Mouse (Mus musculus) left cerebral cortex, adult 8-10 months (tissue): ENCODE measurements around the gene Gm42715. TPM values are rescaled to one million over a fixed set of nuclear protein-coding genes. Genes with fewer than 3 reads are reported as not detected.
"Not testable (repeated sequence)": the region's sequence is repeated elsewhere in the genome, so short reads cannot be mapped to it uniquely, and the experiment has no call there.

Experiments used
- DNase-seq, 2 experiments: peaks; one replicate each; pipeline ENCODE4 v3.0.0; 2022; ENCODE audit warnings: low spot score in 2 of 2
- total RNA-seq, 4 experiments: library from RNA; stranded (reverse); gene quantifications; 2 replicates each; pipeline ENCODE4 v1.2.4; 2022

Gm42715 gene
- total RNA-seq, 4 experiments from 2014 or later: 11.1 to 12.3 (median 11.5) TPM

DNA sequence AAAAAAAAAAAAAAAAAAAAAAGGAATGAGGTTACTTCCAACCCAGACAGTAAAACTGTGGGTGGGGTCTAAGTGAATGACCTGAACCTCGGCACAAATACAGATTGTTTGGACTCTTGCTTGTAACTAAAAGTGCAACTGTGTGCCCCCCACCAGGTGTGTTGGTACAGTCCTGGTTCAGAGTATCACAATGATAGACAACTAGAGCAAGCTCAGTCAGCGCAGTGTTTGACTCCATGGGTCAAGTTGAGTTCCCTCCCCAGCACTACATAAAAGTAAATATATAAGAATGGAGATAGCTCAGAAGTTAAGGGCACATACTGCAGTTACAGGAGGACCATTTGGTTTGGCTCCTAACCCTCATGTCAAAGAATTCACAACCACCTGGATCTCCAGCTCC lies 22.0 kb upstream of the Gm42715 start:
- DNase-seq: no peak

DNA sequence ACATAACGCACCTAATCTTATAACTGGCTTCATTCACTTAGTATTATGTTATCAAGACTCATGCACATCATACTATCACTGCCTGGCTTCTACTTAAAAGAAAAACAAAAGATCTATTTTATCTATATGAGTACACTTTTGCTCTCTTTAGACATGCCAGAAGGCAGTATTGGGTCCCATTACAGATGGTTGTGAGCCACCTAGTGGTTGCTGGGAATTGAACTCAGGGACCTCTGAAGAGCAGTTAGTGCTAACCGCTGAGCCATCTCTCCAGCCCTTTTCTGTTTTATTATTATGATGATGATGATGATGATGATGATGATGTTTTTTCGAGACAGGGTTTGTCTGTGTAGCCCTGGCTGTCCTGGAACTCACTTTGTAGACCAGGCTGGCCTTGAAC lies 21.0 kb upstream of the Gm42715 start:
- DNase-seq: no peak

DNA sequence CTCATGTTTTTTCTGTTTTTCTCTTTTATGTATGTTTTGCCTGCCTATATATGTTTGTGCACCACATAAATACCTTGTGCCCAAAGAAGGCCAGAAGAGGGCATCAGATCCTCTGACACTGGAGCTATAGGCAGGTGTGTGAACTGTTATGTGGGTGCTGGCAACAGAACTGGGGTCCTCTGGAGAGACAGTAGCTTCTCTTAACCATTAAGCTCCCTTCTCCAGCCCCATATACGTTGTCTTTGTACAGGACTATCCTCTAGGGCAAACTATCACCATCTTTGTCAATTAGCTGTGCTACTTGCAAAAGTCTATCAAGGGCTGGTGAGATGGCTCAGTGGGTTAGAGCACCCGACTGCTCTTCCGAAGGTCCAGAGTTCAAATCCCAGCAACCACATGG lies 11.1 kb upstream of the Gm42715 start:
- no peak for DNase-seq

DNA sequence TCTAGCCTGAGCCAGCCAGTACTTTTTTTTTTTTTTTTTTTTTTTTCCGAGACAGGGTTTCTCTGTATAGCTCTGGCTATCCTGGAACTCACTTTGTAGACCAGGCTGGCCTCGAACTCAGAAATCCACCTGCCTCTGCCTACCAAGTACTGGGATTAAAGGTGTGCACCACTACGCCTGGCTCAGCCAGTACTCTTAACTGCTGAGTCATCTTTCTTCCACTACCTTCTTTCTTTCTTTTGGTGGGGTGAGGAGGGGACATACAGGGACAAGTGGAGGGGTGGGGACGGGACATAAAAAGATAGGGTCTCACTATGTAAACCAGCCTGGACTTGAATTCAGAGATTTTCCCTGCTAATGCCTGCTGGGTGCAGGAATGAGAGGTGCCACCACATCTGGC lies 9.6 kb upstream of the Gm42715 start:
- not testable (repeated sequence) for DNase-seq

DNA sequence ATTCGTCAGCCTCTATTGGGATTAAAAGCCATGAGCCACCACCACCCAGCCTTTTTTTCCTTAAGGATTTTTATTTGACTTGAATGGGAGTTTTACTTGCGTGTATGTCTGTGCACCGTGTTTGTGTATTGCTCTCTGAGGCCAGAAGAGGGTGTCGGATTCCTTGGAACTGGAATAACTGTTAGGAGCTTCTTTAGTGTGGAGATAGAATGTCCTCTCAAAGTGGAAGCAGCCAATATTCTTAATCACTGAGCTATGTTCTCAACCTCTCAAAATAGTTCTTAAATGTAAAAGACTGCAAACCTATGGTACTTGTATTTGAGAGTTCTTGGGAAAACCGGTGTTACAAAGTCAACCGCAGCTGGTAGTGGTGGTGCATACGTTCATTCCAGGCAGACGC lies 8.1 kb upstream of the Gm42715 start:
- DNase-seq: no peak

DNA sequence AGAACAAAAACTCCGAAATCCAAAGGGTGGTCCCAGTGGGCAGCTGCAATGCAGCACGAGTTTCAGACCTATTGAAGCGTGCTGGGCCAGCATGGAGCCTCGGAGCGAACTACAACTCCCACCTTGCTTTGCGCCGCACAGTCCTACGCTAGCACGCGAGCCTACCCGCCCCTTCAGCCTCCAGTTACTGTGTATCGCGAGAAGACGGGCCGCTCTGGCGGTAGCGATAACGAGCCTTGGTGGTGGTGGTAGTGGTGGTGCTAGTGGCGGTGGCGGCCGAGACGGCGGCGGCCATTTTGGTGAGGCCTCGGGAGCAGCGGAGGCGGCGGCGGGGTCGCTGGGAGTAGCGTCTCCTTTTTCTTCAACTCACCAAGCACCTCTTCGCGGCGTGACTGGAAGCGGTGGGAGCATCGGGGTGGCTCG lies 7.6 kb upstream of the Gm42715 start, which contains the start of gene Srcap:
TSS of gene Srcap (plus strand) at position 176 of the 423 bp plus-strand sequence.
- DNase-seq: peak; percentile 90 to 97

DNA sequence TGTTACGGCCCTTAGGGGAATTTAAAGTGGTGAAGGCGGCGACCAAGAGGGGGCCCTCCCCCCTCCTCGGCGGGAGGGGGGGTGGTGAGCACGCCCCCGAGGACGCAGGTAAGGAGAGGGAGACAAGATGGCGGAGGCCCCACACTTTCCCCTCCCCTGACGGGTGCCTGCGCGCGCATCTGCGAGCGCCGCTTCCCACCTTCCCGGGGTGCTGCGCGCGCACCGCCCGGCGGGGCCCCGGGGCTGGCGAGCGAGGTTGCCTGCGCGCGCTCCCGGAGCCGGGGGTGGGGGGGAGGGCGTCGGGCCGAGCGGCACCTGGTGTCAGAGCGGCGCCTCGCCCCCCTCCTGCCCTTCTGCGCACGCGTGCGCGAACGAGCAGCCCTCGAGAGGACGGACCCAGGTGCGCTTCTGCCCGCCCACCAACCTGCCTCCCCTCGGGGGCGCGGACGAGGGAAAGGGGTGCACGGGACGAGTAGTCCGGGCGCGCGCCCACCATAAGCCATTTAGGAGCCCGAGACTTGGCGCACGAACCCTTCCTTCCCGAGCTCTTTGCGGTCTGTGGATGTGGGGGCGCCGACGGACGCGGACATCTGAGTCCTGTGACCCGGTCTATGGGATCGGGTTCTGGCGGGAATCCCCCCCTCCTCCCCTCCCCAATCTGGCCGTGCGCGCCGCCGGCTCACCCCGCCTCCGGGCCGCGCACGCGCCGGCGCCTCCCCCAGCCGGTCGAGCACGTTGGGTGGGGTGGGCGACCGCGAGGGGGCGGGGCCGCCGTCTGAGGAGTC lies 7.0 kb upstream of the Gm42715 start:
- DNase-seq: peak; percentile 54 to 89

DNA sequence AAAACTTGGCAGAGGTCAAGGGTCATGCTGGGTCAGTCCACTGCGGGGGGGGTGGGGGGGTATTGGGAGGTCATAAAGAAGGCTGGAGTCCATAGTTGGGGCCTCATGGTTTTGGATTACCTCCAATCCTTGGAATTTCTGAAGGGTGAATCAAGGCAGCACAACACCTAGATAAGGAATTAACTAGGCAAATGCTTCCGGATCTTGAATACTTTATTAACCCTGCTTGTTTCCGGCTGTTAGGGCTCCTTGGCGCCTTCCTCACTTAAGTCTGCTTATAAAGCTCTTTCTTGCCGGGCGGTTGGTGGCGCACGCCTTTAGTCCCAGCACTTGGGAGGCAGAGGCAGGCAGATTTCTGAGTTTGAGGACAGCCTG lies 6.4 kb upstream of the Gm42715 start:
- no peak for DNase-seq

DNA sequence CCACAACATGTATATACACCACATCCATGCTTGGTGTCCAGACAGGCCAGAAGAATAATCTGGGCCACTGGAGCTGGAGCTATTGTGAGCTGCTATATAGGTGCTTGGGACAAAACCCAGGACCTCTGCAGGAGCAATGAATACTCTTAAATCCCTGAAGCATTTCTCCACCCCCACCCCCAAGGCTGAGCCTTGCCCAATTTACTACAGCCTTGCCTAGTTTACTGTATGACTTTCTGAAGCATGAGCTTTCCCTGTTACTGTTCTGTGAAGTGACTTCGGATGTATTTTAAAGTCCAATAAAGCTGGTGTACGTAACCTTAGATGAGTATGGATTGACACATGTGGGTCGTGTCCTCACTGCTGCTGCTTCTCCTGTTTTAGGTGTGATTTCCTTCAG lies 5.6 kb upstream of the Gm42715 start:
- no peak for DNase-seq

DNA sequence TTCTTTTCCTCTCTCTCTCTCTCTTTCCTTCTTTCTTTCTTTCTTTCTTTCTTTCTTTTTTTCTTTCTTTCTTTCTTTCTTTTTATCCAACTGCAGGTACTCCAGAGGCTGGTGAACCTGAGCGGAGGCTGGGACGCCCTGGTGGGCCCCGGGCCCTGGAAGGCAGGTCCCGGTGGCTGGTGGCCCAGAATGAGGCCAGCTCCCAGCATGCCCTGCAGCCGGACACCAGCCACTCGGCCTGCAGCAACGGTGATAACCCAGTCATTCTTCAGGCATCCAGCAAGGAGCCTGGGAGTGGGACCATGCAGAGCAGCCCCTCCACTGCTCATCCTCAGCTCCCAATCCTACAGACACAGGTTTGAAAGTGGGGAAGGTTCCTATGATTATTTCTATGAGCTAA lies 3.5 kb upstream of the Gm42715 start:
- no peak for DNase-seq

DNA sequence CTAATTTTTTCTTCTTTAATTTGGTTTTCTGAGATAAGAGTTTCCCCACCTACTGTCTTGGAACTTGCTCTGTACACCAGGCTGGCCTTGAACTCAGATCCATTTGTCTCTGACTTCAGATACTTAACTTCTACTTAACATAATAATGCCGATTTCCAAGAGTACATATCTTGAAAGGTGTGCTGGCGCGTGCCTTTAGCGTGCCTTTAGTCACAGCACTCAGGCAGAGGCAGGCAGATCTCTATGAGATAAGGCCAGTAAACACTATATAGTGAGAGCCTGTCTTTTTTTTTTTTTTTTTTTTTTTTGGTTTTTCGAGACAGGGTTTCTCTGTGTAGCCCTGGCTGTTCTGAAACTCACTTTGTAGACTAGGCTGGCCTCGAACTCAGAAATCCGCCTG lies 3.0 kb upstream of the Gm42715 start:
- DNase-seq: no peak

DNA sequence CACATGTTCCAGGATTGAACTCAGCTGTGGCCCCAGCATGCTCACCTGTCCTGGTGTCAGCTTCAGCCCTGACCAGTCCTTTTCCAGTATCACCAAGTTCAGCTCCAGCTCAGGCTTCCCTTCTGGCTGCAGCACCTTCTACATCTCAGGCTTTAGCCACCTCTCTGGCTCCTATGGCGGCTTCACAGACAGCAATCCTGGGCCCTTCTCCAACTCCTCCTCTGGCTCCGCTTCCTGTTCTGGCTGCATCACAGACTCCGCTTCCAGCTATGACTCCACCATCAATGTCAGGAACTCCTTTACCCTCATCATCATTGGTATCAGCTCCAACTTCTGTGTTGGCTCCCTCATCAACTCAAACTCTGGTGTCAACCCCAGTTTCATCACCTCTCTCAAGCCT lies 22.3 kb downstream of the Gm42715 start:
- no peak for DNase-seq

DNA sequence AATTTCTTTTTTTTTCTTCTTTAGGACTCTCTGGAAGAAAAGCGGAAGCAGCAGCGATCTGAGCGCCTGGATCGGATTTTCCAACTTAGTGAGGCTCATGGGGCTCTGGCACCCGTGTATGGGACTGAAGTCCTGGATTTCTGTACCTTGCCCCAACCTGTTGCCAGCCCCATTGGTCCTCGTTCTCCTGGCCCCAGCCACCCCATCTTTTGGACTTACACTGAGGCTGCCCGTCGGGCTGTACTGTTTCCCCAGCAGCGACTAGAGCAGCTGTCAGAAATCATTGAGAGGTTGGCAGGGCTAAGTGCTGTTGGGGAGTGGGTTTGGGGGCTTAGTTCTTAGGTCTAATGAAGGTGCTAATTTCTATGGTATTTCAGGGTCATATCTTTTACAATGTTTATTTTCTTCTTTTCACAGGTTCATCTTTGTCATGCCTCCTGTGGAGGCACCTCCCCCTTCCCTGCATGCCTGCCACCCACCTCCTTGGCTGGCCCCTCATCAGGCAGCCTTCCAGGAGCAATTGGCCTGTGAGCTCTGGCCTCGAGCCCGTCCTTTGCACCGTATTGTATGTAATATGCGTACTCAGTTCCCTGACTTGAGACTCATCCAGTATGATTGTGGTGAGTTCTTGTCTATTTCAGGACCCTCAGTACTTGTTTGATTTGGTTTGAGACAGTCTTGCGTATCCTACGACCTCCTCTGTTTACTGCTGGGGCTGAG lies 29.9 kb downstream of the Gm42715 start:
- no peak for DNase-seq

DNA sequence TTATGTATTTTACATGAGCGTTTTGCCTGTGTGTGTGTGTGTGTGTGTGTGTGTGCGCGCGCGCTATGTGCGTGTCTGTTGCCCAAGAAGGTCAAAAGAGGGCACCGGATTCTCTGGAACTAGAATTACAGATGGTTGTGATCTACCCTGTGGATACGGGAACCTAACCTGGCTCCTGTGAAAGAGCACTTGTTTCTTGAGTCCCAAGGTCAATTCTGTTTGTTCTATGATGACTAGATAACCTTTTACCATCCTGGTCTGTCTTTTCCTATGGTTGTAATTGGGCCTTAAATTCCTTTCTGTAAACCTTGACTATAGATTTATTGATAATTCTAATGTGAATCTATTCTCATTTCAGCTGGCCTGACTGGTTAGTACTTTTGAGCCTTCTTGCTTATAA lies 32.2 kb downstream of the Gm42715 start:
- DNase-seq: no peak

DNA sequence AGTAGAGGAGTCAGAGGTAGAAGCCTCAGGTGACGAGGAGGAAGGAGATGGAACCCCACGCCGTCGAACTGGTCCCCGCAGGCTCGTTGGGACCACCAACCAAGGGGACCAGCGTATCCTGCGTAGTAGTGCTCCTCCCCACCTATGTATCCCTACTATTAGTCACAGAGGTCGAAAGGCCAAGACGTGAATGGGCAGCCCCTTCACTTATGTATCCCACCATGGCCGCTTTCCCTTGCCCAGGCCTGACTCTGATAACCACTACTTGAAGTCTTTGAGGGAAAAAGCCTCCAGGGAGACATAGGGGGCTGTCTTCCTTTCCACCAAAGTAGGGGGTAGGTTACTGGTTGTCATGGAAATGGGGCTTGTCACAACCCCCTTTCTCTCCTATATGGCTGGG lies 41.2 kb downstream of the Gm42715 start:
- DNase-seq: no peak

DNA sequence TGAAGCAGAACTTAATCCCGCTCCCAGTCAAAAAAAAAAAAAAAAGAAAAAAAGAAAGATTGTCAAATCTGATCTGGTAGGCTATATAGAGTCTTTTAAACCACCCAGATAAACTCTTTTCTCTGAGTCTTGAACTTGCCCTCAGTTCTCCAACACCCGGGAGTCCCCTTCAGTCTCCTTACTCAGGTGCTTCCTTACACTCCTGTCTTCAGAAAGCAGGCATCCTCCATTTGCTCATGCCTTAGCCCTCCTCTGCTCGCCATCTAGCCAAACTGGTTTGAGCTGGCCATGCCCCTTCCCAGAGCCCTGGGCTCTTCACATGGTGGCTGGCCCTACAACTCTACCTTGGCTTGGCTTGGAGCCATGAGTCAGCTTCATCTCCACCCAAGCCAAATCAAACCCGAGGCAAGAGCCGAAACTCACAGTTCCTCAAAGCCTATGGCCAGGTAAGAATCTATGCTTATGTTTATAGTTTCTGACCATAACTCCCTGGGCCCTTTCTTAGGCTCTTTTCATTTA lies 42.0 kb downstream of the Gm42715 start, which contains the start of gene Tmem265:
TSS of gene Tmem265 (plus strand) at position 51 of the 519 bp plus-strand sequence.
- no peak for DNase-seq

DNA sequence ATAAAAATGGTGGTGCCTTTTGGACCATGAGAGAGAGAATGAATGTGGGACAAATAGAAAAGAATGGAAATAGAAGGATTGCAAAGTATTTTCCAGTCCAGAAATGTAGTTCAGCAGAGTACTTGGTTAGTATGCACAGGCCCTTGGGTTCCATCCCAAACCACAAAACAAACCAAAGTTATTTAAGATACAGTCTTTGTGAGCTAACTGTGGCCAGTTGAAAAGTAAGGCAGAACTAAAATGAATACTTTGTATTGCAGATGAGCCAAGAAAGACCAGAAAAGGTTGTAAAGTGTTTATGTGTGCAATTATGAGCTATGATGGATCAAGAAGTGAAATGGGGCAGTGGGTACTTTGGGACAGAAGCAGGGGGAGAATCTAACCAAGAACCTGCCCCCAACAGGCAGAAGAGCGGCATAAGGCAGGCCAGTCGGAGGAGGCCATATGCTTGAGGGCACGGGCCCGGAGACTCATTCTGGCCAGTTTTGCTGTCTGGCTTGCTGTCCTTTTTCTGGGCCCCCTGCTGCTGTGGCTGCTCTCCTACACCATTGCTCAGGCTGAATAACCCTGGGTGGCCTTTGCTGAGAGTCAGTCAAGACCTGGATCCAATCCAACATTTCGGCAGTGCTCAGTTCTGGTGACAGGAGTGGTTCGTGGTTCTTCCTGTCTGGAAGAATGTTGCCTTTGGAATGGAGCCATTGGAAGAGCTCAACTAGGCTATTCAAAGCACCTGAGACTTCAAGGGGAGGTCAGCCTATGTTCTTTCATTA lies 45.2 kb downstream of the Gm42715 start:
- no peak for DNase-seq

DNA sequence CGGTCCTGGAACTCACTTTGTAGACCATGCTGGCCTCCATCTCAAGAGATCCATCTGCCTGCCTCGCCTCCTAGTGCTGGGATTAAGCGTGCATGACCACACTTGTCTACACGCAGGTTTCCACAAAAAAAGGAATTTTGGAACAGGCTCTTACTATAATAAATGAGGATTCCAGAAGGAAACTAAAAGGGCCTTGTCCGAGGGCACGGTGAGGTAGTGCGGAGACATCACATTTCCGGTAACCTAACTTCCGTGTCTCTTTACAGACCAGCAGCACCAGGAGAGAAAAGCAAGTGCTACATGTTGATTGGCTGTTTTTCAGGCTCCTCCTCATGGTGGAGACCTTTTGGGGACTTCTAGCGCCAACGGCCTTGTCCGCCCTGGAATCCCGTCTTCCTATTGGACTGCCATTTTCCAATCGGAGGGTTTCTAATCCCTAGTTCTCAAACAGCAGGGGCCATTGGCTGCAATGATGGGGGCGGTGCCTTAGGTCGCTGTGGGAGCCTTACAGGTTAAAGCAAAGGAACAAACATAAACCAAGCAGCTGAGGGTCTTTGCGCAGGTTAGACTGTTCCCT lies 53.6 kb downstream of the Gm42715 start, which contains the start of gene Phkg2:
TSS of gene Phkg2 (plus strand) at position 446 of the 577 bp plus-strand sequence.
- DNase-seq: peak; percentile 82 to 96

DNA sequence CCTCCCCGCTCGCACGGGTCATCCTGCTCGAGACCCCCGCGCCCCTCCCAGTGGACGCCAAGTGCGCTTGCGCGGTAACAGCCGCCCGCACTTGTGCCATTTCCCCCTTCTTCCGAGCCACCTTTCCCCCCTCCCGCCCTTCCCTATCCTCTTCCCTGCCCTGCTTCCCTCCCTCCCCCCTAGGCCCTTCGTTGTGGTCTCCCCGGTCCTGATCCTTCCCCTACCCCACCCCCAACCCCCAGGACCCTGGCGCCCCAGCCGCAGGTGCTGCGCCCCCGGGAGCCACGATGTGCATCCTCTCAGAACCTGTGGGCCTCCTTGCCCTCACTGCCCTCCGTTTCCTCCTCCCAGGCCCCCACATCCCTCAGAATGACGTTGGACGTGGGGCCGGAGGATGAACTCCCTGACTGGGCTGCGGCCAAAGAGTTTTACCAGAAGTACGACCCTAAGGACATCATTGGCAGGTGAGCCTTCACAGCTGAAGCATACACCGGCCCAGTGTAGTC lies 54.2 kb downstream of the Gm42715 start:
- no peak for DNase-seq

DNA sequence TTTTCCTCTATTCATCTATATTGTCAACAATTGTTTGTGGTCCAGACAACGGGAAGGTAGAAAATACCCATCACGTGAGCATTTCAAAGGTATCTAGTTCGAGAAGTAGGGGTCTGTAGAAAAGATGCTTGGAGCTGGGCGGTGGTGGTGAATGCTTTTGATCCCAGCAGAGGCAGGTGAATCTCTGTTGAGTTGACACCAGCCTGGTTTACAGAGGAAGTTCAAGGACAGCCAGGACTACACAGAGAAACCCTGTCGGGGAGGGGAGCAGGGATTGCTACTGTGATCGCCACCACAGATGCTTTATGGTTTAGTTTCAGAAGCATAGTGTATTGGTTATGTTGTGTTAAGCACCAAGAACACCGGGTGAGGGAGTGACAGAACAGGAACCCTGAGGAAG lies 54.7 kb downstream of the Gm42715 start:
- no peak for DNase-seq

DNA sequence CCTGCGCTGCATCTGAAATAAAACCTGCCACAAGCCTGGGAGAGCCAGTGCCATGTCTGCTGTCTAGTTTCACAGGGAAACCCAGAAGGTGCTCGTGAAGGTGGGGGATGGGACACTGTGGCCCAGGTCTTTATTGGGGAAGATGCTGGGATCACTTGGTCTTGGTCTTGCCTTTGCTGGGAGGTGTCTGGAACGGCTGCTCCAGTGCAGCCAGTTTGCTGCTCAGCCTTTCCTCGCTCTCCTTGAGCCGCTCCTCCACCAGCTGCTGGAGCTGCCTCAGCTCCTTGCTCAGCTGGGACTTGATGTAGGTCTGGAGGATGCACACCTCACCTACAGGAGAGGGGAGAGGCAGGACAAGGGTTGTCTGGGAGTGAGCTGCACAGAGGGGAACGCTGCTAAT lies 63.9 kb downstream of the Gm42715 start:
- no peak for DNase-seq
